Mouse (Mus musculus): ENCODE results near the gene Olfr273. TPM values are rescaled to one million over a fixed set of nuclear protein-coding genes. Genes with fewer than 3 reads are reported as not detected.

Olfr273 gene
- polyA plus RNA-seq (2012; rRNA removed), result not detected in 2 replicates

GRCm38 (mm10) chr4:52859136-52859535 is at the start of gene Olfr273:
Olfr273 (minus strand) TSS chr4:52859236.

DNA sequence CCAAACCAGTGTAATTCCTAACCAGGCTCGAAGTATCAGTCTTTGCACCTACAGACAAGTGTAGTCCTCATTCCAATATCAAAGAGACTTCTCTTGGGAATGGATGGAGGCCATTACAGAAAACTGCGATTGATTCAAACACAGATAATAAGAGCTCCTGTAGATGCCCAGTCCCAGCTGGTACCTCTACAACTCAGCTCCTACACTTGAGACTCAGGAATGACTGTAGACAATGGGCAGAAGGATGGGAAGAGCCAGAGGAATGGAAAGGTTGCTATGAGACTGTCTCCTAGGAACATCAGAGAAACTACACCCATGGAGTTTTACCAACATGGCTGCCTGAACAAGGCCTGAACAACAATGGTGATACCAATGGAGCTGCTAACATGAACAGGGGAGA is 44.7 kb downstream of the Olfr273 start, which contains the start of gene Olfr275:
TSS of gene Olfr275 (plus strand) at position 301 of the 400 bp plus-strand sequence.

Other genes starting within 250 kb of the Olfr273 start
- gene Olfr275, start 44.6 kb downstream of the Olfr273 start, polyA plus RNA-seq (2012; rRNA removed), result not detected in 2 replicates
- 0.03 TPM in 1 of 2 replicates, not detected in the other for gene Olfr272, start 59.9 kb upstream of the Olfr273 start, polyA plus RNA-seq (2012; rRNA removed)
- not detected in 2 replicates for gene Olfr270, start 105.3 kb upstream of the Olfr273 start, polyA plus RNA-seq (2012; rRNA removed)
- not detected in 2 replicates for gene Nipsnap3a, start 130.0 kb upstream of the Olfr273 start, polyA plus RNA-seq (2012; rRNA removed)
- gene Nipsnap3b, start 152.6 kb upstream of the Olfr273 start, polyA plus RNA-seq (2012; rRNA removed), result 20.6 and 27.8 TPM in 2 replicates